Mouse (Mus musculus) megakaryocyte, embryonic 14.5 days (primary cell): Measurements from ENCODE around the gene Ccdc106. TPM values are rescaled to one million over a fixed set of nuclear protein-coding genes. Genes with fewer than 3 reads are reported as not detected.

ENCODE experiments used
- H3K27me3 ChIP-seq: replicated peaks from 2 replicates; pipeline ENCODE3; 2012; ENCODE audit warnings: inconsistent platforms
- H3K36me3 ChIP-seq: replicated peaks from 2 replicates; pipeline ENCODE3; 2012; ENCODE audit warnings: low read length, inconsistent platforms, mixed read lengths
- H3K4me1 ChIP-seq: 2 replicates; pipeline ENCODE4 v1.6.1; 2012; ENCODE audit warnings: inconsistent platforms
- H3K4me3 ChIP-seq: replicated peaks from 2 replicates; pipeline ENCODE3; 2012; ENCODE audit warnings: moderate library complexity, mild to moderate bottlenecking, inconsistent platforms
- H3K9me3 ChIP-seq: 2 replicates; pipeline ENCODE4 v1.6.1; 2012; ENCODE audit warnings: inconsistent platforms
- FLI1 ChIP-seq: IDR thresholded peaks from 2 replicates; pipeline ENCODE4 v1.6.1; 2012; ENCODE audit warnings: low read length, inconsistent platforms, mixed read lengths
- GATA1 ChIP-seq: IDR thresholded peaks from 3 replicates; pipeline ENCODE4 v1.6.1; 2012; ENCODE audit warnings: mixed read lengths, low read length, inconsistent platforms, borderline replicate concordance
- polyA plus RNA-seq: library from polyadenylated mRNA; stranded (reverse); fragments of >175 nt; gene quantifications from 2 replicates; pipeline ENCODE4 v1.2.3, GENCODE M21; 2012; ENCODE audit warnings: low replicate concordance; ENCODE audit not compliant: insufficient read depth

Ccdc106 gene
- polyA plus RNA-seq: 7.3 and 34.4 TPM in 2 replicates

DNA sequence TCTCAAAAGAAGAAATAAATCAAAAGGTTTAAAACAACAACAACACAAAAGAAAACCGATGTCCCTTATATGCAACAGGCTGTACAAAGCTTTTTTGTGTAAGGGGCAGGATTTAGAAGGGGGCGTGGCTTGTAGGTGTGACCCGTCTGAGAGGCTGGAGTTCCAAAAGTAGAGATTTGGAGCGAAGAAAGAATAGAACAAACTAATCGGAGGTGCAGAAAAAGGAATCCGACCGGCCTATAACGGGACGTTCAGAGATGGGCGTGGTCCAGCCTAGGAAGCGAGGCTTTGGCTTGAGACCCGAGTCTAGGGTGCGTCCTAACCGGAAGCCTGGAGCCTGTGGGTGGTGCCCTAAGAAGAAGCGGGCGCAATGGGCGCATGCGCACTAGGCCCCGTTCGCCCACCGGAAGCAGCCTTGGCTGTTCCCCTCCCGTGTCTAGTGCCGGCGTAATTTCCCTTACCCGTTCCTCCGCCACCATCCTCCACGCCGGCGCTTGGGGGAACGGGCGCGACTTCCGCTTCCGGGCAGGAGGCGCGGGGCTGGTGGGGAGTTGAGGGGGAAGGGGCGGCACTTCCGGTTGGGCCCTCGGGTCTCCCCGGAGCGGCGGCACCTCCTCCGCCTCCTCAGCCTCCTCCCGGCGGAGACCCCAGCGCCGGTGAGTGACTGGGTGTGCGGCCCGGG, at the start of gene Ccdc106, which contains the start of gene Zfp865:
Ccdc106 (plus strand) TSS at position 554 of the 682 bp plus-strand sequence.
Zfp865 (plus strand) TSS at position 377 of the 682 bp plus-strand sequence.
- H3K27me3 ChIP-seq: no peaks in the 10 kb centered on the region
- peak within 1 kb of the TSS; percentile 94 for H3K4me3 ChIP-seq
- peaks cover 57% of the 10 kb centered on the region for H3K36me3 ChIP-seq
- H3K4me1 ChIP-seq: peaks cover 78% of the 10 kb centered on the region
- H3K9me3 ChIP-seq: 0 out of 2 replicates have a peak, but pooled peaks cover 3% of the 10 kb centered on the region
- peak; percentile 77 for TF ChIP-seq FLI1
- no peak for TF ChIP-seq GATA1

DNA sequence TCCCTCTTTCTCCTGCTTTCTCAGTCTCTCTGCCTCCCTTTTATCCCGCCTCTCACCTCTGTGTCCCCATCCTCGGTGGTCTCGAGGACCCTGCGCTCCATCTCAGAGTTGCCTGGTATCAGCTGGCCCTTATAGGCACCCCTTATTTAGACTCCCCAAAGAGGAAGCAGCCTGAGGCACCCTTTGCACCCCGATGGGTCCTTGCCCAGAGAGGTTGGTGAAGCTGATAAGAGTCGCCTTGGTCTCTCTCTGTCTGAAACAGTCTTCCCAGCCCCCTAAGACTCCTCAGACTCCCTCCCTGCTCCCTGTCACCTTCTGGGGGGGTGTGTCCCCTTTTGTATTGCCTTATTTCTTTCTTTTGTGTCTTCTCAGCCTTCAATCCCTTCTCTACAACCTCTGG, 49.3 kb upstream of the Ccdc106 start, which contains the start of gene Sbk3:
Sbk3 (minus strand) TSS at position 101 of the 400 bp plus-strand sequence.
- Histone ChIP-seq H3K4me3 (no peak within 1 kb of the TSS), H3K9me3 (no peaks in the 10 kb centered on the region), H3K36me3 (no peaks in the 10 kb centered on the region), H3K4me1 (peaks cover 24% of the 10 kb centered on the region), H3K27me3 (peaks cover 50% of the 10 kb centered on the region)
- TF ChIP-seq FLI1 (no peak), GATA1 (no peak)

DNA sequence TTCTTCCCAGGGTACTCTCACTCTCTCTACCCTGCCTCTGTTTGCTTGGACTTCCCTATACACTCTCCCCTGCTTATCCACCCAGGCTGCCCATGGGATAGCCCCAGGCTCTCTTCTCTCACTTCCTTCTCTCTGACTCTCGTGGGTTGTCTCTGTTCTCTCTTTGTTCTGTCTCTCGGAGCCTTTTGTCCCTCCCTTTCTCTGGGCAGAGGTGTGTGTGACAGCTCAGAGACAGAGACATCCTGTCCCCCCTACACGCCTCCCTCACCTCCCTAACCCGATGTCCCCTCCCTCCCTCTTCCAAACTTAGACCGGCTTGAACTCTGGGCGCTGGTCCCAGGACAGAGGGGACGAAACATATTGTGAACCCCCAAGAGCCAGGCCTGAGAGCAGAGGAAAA, 48.6 kb upstream of the Ccdc106 start:
- no peak overlapping the region for H3K4me3 ChIP-seq
- TF ChIP-seq GATA1: no peak
- TF ChIP-seq FLI1: no peak
- no peaks in the 10 kb centered on the region for H3K36me3 ChIP-seq
- peaks cover 4% of the 10 kb centered on the region for H3K9me3 ChIP-seq
- H3K27me3 ChIP-seq: peaks cover 51% of the 10 kb centered on the region
- peaks cover 24% of the 10 kb centered on the region for H3K4me1 ChIP-seq

DNA sequence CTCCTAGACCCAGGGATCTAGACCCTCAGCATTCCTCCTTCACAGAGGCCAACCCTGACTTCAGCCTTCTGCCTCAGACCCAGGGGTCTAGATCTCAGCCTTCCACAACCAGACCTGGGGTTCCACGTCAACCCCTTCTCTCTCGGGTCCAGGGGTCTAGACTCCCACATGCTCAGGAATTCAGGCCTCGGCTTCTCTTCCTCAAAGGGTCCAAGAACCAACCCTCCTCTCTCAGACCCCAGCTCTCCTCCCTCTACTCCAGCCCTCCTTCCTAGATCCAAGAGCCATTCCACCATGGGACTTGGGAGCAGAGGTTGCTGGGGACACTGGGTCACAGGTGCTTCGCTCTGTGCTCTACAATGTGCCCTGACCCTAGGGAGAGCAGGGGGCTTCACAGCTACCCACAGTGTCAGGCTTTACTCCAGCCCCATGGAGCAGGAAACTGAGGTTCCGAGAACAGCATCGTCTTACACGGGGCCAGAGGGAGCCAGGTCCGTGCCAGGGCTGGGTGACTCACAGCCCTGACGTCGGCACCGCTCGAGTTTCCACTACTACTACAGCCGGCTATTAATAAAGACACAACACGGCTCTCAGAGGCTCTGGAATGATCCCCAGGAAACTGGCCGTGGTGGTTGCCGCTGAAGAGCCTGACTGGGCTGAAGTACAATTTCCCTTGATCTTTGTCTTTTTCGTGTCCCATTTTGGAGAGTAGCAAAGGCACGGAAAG, 47.9 kb upstream of the Ccdc106 start:
- TF ChIP-seq FLI1 (no peak), GATA1 (no peak)
- Histone ChIP-seq H3K9me3 (peaks cover 11% of the 10 kb centered on the region), H3K36me3 (no peaks in the 10 kb centered on the region), H3K4me1 (peaks cover 24% of the 10 kb centered on the region), H3K4me3 (no peak overlapping the region), H3K27me3 (peaks cover 45% of the 10 kb centered on the region)

DNA sequence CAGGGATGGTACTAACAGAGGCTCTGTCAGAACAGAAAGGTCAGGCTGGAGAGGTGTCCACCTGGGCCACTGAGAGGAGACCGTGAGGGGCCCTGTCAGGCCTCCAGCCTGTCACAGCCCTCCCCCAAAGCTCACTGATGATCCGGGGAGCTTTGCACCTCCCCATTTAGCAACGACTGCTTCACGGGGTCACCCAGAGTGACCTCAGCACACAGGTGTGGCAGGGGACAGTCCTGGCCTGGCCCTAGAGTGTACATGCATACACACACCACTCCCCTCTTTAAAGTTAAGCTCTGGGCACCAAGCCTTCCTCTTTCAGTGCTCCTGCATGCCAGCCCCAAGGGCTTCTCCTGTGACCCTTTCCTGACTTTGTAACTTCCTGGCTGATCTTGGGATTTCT, 44.9 kb upstream of the Ccdc106 start:
- Histone ChIP-seq H3K4me1 (peaks cover 24% of the 10 kb centered on the region), H3K4me3 (no peak overlapping the region), H3K9me3 (peaks cover 11% of the 10 kb centered on the region), H3K36me3 (no peaks in the 10 kb centered on the region), H3K27me3 (peaks cover 36% of the 10 kb centered on the region)
- no peak for TF ChIP-seq GATA1
- no peak for TF ChIP-seq FLI1

DNA sequence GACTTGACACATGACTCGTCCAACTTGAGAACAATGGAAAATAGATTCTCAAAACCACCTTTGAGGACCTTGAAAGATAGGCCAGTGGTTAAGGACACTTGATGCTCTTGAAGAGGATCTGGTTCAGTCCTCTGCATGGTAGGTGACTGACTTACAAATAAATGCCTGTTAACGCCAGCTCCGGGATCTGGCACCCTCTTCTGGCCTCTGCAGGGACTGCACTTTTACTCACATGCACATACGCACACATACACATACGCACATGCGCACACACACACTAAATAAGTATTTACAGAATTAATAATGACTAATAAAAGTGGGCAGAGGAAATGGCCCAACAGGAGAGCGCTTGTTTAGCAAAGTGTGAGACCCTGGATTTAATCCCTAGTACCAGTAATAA, 43.5 kb upstream of the Ccdc106 start:
- Histone ChIP-seq H3K27me3 (peaks cover 30% of the 10 kb centered on the region), H3K4me1 (peaks cover 11% of the 10 kb centered on the region), H3K4me3 (no peak overlapping the region), H3K9me3 (peaks cover 11% of the 10 kb centered on the region), H3K36me3 (no peaks in the 10 kb centered on the region)
- TF ChIP-seq FLI1: no peak
- TF ChIP-seq GATA1: no peak

DNA sequence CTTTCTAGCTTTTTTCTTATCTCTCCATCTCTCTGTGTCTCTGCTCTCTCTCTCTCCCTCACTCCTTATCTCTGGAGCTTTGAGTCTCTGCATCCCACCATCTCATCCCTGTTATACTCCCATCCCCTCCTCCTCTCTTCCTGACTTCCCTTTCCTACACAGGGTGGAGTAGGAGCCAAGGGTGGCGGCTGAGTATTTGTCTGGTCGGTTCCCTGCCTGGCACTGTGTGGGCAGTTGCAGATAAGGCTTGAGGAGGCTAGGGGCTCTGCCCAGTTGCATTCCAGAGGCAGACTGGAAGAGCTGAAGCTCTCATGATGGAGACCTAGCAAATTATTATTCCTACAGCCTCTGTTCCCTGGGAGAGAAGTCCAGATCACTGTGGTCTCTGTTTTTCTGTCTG, 32.1 kb upstream of the Ccdc106 start:
- Histone ChIP-seq H3K27me3 (peaks cover 28% of the 10 kb centered on the region), H3K4me1 (peaks cover 7% of the 10 kb centered on the region; the same call in 1 of the 2 replicates), H3K4me3 (no peak overlapping the region), H3K9me3 (peaks cover 33% of the 10 kb centered on the region), H3K36me3 (peaks cover 11% of the 10 kb centered on the region)
- no peak for TF ChIP-seq GATA1
- TF ChIP-seq FLI1: no peak

DNA sequence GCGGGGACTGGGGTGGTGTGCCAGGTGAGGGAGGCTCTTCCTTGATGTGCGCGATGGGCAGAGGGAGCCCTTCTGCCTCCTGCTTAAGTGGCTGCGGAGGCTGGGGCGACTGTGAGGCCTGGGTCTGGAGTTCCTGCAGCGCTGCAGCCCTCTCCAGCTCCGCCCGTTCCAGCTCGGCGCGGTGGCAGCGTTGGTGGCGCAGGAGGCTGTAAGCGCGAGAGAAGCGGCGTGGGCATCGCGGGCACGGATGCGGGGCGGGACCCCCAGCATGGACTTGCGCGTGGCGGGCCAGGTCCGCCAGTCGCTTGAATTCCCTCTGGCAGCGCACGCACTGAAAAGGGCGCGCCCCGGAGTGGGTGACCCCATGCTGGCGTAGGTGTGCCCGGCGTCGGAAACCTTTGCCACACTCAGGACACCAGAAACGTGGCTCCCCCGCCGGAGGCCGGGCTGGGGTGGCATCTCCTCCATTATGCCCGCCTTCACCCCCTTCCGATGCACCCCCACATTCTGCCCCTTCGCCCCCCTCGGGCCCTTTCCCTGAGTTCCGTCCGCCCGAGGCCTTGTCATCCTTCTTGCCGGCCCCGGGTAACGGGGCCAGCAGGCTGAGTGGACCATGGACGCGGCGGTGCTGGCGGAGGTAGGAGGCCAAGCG, 26.9 kb upstream of the Ccdc106 start:
- TF ChIP-seq GATA1 (no peak), FLI1 (no peak)

DNA sequence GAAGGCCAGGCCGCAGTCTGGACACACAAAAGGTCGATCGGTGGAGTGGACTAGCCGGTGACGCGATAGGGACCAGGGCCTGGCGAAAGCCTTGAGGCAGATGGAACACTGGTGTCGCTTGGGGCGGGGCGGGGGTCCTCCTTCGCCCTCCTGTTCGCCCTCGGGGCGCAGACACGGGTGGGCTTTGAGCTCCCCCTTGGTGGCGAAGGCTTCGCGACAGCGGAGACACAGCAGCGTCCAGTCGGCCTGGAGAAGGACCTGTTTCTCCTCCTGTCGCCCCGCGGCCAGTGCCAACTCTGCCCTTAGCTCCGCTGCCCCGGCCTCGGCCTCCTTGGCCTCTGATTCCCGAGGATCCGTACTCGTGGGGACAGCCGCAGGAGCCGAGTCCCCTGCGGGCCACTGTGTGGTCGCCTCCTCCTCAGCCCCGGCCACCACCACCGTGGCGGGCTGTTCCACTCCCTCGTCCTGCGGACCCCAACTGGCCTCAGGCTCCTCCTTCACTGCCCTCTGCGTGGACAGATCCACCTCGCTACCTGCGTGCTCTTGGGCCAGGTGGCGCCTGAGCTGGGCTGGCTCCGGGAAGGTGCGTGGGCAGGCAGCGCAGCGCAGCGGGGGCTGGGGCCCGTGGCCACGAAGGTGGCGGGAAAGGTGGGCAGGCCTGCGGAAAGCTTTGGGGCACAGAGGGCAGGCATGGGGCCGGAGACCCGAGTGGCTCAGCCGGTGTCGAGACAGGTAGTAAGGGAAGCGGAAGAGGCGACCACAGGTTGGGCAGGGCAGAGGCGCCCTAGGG, 26.2 kb upstream of the Ccdc106 start:
- peaks cover 22% of the 10 kb centered on the region for H3K4me1 ChIP-seq
- peak overlapping the region; percentile 33 for H3K4me3 ChIP-seq
- peaks cover 5% of the 10 kb centered on the region for H3K27me3 ChIP-seq
- TF ChIP-seq FLI1 (no peak), GATA1 (no peak)
- peaks cover 49% of the 10 kb centered on the region for H3K9me3 ChIP-seq
- H3K36me3 ChIP-seq: peaks cover 26% of the 10 kb centered on the region

More for the DNA sequence above, 26.9 kb upstream of the Ccdc106 start:
- Histone ChIP-seq H3K9me3 (peaks cover 49% of the 10 kb centered on the region), H3K4me3 (peak overlapping the region; percentile 4), H3K36me3 (peaks cover 26% of the 10 kb centered on the region), H3K4me1 (peaks cover 22% of the 10 kb centered on the region), H3K27me3 (peaks cover 5% of the 10 kb centered on the region)
